Mouse (Mus musculus): ENCODE measurements around the gene Zdhhc16. TPM values are rescaled to one million over a fixed set of nuclear protein-coding genes. Genes with fewer than 3 reads are reported as not detected.

Zdhhc16 gene
- polyA plus RNA-seq (2016; fragmentation: Nextera tagmentation; extraction: Ambion mirVana), result 87.1 and 92.5 TPM in 2 replicates

DNA sequence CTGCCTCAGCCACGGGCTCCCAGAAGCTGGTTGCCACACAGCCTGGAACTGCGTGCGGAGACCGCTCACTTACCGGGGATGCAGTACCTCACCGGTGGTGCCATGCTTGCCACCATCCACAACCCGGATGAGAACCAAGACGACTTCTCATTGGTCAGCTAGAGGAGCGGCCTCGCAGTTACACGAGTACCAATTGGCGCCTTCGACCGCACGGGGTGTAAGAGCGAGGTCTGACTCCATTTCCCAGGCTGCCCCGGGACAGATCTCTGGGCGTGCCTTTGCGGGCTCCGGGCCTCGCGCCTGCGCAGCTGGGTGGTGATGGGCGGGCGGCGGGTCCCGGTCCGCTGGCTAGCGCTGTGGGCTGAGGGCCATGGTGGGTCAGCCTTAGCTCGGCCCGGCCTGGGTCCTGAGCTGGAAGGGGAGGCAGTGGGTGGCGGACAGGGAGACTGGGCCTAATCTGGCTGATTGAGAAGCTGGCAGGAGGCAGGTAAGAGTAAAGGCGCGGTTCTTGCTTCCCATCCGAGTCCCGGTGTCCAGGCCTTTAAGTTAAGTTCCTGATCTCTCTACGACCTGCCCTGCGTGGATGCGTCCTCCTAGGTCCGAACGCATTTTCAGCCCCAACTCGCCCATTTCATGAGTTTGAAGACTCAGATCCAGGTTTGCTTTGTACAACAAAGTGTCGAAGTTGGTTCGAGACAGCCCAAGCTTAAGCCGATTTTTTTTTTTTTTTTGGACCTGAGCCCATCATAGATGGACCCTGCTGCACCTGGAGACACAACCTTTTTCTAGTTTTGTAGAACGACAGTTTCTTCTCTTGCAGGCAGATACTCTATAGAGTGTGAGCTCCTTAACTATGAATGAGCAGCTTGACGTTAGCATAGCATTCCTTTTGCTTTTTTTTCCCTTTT lies at the start of gene Zdhhc16, which contains the start of gene Exosc1:
Gene Zdhhc16 (plus strand): TSS at position 302 of the 908 bp plus-strand sequence.
Gene Exosc1 (minus strand): TSS at position 245 of the 908 bp plus-strand sequence.
- H3K4me1 ChIP-seq (replicated peaks), result peaks cover 22% of the 10 kb centered on the region
- WGBS, result under 1% methylated on average over 47 of the region's 47 CpGs
- peak within 1 kb of the TSS; percentile 92 for H3K27ac ChIP-seq
- H3K9me3 ChIP-seq, result no peaks in the 10 kb centered on the region
- peak within 1 kb of the TSS; percentile 91 for H3K4me3 ChIP-seq
- H3K36me3 ChIP-seq, result peaks cover 51% of the 10 kb centered on the region
- no peaks in the 10 kb centered on the region for H3K27me3 ChIP-seq (ENCODE audit: insufficient read depth, poor library complexity, severe bottlenecking)
- DNase-seq (ENCODE audit: low spot score), result peak; percentile 98

DNA sequence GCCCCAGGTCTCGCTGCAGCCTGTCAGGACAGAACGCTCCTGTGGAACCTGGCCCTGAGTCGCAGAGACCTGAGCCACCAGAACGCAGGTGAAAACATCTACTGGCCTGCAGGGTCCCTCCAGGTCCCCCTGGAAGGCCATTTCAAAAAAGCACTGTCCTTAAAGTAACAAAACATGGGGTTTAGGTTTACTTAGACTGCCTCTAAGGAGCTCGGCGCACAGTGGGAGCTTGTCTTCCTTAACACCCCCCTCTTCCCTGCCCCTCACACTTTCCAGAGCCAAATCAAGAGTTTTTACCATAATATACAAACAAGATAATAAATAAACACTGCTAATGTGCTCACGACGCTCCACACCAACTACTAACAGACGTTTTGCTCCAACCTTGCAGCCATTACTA lies 49.4 kb upstream of the Zdhhc16 start:
- 91% methylated on average over 9 of the region's 9 CpGs for WGBS
- Histone ChIP-seq H3K36me3 (peaks cover 92% of the 10 kb centered on the region), H3K27me3 (ENCODE audit: insufficient read depth, poor library complexity, severe bottlenecking) (no peaks in the 10 kb centered on the region), H3K27ac (no peak overlapping the region), H3K9me3 (no peaks in the 10 kb centered on the region), H3K4me1 (replicated peaks) (no peaks in the 10 kb centered on the region), H3K4me3 (no peak overlapping the region)
- DNase-seq (ENCODE audit: low spot score), result no peak

DNA sequence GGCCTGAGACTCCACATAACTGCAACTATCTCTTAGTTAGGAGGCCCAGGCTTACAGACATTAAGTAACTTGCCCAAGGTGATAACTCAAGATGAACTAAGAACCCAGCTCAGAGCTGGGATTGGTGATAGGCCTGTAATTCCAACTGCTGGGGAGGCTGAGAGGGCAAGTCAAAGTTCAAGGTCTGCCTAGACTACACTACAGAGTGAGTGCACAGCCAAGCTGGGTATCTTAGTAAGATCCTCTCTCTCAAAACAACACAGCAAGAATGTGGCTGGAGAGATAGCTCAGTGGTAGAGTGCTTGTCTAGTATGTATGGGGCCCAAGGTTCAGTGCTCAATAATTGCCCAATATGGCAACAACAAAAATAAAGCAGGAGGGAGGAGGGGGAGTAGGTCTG lies 45.1 kb upstream of the Zdhhc16 start:
- Histone ChIP-seq H3K9me3 (no peaks in the 10 kb centered on the region), H3K27me3 (ENCODE audit: insufficient read depth, poor library complexity, severe bottlenecking) (no peaks in the 10 kb centered on the region), H3K36me3 (peaks cover 91% of the 10 kb centered on the region), H3K4me3 (no peak overlapping the region), H3K27ac (no peak overlapping the region), H3K4me1 (replicated peaks) (no peaks in the 10 kb centered on the region)
- no peak for DNase-seq (ENCODE audit: low spot score)

DNA sequence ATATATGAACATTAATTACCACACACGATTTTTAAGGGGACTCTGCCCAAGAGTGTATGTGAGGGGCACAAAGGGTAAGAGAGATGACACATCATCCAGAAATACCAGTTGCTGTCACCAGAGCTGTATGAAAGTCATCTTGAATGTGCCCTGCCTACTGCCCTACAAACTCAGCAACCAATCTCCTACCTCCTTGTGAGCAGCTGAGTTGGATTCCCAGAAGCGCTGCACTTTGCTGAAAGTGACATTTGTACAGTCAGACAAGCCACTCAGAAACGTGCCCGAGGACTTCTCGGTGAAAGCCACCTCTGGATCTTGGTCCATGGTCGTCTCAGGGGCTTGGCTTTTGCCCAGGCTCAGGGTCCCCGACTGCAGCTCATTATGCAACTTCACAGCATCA lies 38.3 kb upstream of the Zdhhc16 start:
- Histone ChIP-seq H3K27ac (no peak overlapping the region), H3K36me3 (peaks cover 29% of the 10 kb centered on the region), H3K9me3 (no peaks in the 10 kb centered on the region), H3K27me3 (ENCODE audit: insufficient read depth, poor library complexity, severe bottlenecking) (no peaks in the 10 kb centered on the region), H3K4me3 (peak overlapping the region; percentile 85), H3K4me1 (replicated peaks) (peaks cover 18% of the 10 kb centered on the region)
- no peak for DNase-seq (ENCODE audit: low spot score)
- 57% methylated on average over 7 of the region's 7 CpGs for WGBS

DNA sequence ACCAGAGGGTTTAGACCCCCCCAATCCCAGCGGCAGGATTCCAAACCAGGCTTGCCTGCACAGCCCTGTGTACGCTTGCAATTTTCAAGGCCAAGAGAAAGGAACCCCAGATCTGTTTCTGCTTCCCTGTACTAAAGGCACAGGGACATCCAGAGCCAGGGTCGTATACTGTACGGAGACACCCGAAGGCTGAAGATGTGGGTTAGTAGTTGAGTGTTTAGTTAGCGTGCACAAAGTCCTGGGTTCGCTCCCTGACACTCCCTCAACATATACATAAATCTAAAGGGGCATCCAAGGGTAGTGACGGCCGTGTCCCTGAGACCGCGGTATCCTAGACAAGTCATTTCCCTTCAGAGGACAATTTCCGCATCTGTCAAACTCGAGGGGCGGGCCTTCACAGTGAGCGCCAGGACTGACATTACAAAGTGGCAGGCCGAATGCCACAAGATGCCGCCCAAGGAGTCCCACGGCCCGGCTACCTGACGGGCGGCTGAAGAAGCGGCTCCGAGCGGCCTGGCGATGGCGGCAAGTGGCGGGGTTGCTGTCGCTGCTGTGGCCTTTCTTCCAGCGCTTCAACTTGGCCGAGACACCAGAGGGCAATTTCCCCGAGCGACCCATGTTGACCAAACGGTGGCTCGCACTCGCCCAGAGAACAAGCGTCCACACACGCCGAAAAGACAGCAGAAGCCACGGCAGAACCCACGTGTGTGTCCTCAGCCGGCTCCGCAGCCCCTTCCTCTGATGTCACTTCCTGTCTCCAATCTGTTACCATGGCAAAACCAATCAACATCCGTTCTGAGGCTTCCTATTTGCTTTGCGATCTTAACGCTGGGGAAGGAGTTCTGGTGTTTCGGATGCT lies 37.6 kb upstream of the Zdhhc16 start, which contains the start of gene Rrp12:
Gene Rrp12 (minus strand): TSS at position 714 of the 859 bp plus-strand sequence.
- peaks cover 21% of the 10 kb centered on the region for H3K36me3 ChIP-seq
- peak; percentile 83 for DNase-seq (ENCODE audit: low spot score)
- peaks cover 18% of the 10 kb centered on the region for H3K4me1 ChIP-seq (replicated peaks)
- H3K9me3 ChIP-seq, result no peaks in the 10 kb centered on the region
- H3K27ac ChIP-seq, result peak within 1 kb of the TSS; percentile 66
- H3K27me3 ChIP-seq (ENCODE audit: insufficient read depth, poor library complexity, severe bottlenecking), result no peaks in the 10 kb centered on the region
- WGBS, result 1% methylated on average over 46 of the region's 46 CpGs
- H3K4me3 ChIP-seq, result peak within 1 kb of the TSS; percentile 85

DNA sequence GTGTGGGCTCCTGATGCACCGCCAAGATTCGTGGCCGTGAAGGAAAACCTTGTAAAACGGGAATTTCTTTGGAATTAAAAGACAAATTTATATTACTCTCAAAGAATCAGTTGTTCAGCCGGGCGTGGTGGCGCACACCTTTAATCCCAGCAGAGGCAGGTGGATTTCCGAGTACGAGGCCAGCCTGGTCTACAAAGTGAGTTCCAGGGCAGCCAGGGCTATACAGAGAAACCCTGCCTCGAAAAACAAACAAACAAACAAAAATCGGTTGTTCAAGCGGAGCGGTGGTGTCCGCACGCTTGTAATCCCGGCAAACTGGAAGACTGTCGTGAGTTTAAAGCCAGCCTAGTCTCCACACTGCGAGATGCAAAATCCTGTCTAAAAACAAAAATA lies 37.0 kb upstream of the Zdhhc16 start:
- peak overlapping the region; percentile 85 for H3K4me3 ChIP-seq
- 20% methylated on average over 18 of the region's 18 CpGs for WGBS
- H3K27me3 ChIP-seq (ENCODE audit: insufficient read depth, poor library complexity, severe bottlenecking), result no peaks in the 10 kb centered on the region
- H3K9me3 ChIP-seq, result no peaks in the 10 kb centered on the region
- no peak for DNase-seq (ENCODE audit: low spot score)
- peaks cover 15% of the 10 kb centered on the region for H3K36me3 ChIP-seq
- H3K27ac ChIP-seq, result peak overlapping the region; percentile 66
- peaks cover 18% of the 10 kb centered on the region for H3K4me1 ChIP-seq (replicated peaks)

DNA sequence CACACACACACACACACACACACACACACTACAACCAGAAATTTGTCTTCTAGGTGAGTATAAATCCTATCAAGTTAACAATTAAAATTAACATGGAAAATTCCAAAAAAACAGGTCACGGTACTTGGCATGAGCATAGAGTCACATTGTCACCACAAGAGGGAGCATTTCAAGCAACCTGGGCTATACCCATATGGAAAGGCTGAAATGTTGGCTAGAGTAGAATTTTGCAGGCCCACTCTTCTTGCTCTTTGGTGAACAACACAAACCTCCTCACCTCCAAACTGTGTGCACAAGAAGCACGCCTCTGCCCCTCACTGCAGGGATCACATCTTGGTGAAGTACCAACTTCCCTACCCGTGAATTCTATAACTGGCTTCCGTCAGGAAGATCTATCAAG lies 34.4 kb upstream of the Zdhhc16 start:
- Histone ChIP-seq H3K36me3 (no peaks in the 10 kb centered on the region), H3K4me3 (no peak overlapping the region), H3K4me1 (replicated peaks) (peaks cover 18% of the 10 kb centered on the region), H3K9me3 (no peaks in the 10 kb centered on the region), H3K27me3 (ENCODE audit: insufficient read depth, poor library complexity, severe bottlenecking) (no peaks in the 10 kb centered on the region), H3K27ac (no peak overlapping the region)
- WGBS, result 48% methylated on average over 4 of the region's 4 CpGs
- peak; percentile 30 for DNase-seq (ENCODE audit: low spot score)

DNA sequence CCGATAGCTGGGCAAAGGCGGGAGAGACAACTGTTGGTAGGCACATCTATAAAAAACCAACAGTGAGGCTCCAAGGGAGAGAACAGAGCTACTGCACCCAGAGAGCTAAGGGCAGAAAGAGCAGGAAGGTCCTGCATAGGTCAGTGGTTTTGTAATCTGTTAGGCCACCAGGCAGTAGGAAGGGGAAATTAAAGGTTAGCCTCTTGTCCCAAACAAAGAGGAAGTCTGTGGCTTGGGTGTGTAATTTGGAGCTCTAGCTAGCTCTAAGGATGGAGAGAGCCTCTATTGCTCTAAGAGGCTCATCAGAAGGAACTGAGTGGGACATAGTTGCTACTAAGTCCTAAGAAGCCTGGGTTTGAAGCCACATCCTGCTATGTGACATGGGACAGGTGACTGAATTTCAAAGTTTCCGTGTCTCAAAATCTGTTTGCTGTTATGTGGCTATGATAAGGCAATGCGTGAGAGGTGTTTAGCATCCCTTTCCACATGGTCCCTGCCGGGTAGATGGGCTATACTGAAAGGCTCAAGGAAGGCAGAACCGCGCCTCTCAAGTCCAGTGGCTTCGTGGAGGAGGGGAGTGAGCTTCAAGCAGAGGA lies 32.7 kb upstream of the Zdhhc16 start:
- H3K27ac ChIP-seq, result no peak overlapping the region
- DNase-seq (ENCODE audit: low spot score), result no peak
- peaks cover 5% of the 10 kb centered on the region for H3K4me1 ChIP-seq (replicated peaks)
- WGBS, result 88% methylated on average over 8 of the region's 8 CpGs
- no peak overlapping the region for H3K4me3 ChIP-seq
- H3K9me3 ChIP-seq, result no peaks in the 10 kb centered on the region
- H3K36me3 ChIP-seq, result no peaks in the 10 kb centered on the region
- H3K27me3 ChIP-seq (ENCODE audit: insufficient read depth, poor library complexity, severe bottlenecking), result no peaks in the 10 kb centered on the region

DNA sequence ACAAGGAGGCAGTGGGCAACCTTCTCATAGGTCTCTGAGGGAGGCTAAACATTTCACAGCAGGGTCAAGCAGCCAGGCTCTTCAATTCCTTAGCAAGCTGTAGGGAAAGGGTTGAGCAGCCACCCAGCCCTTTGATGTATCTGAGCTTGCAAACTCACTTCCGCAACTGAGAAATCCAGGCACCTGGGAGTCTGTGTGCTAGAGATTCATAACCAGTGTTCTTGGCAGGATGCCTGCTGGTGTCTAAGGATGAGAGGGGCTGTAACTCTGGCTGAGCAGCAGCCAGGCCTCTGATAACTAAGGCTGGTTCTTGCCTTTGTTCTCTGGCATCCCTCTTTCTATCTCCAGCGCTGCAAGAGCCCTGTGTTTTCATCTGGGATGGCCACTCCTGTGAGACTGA lies 31.6 kb upstream of the Zdhhc16 start:
- WGBS, result 70% methylated on average over 2 of the region's 2 CpGs
- DNase-seq (ENCODE audit: low spot score), result no peak
- H3K27me3 ChIP-seq (ENCODE audit: insufficient read depth, poor library complexity, severe bottlenecking), result no peaks in the 10 kb centered on the region
- H3K27ac ChIP-seq, result no peak overlapping the region
- H3K36me3 ChIP-seq, result no peaks in the 10 kb centered on the region
- H3K4me3 ChIP-seq, result no peak overlapping the region
- no peaks in the 10 kb centered on the region for H3K4me1 ChIP-seq (replicated peaks)
- H3K9me3 ChIP-seq, result no peaks in the 10 kb centered on the region

DNA sequence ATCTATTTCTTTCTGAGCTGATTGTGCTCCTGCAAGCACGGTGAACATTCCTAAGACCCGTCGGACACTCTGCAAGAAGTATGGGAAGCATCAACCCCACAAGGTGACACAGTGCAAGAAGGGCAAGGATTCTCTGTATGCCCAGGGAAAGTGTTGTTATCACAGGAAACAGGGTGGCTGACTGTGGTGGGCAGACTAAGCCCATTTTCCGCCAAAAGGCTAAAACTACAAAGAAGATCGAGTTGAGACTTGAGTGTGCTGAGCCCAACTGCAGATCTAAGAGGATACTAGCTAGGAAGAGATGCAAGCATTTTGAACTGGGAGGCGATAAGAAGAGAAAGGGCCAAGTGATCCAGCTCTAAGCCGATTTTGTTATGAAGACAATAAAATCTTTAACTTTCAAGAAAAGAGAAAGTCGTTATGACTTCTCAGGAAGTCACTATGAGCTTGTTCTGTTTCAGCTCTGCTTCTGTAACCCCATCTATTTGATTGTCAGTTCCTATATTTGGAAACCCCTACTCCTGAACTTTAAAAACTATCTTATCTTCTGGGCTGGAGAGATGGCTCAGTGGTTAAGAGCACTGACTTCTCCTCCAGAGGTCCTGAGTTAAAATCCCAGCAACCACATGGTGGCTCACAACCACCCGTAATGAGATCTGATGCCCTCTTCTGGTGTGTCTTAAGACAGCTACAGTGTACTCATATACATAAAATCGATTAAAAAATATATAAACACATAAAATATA lies 30.3 kb upstream of the Zdhhc16 start:
- 89% methylated on average over 10 of the region's 10 CpGs for WGBS
- no peak for DNase-seq (ENCODE audit: low spot score)
- no peaks in the 10 kb centered on the region for H3K27me3 ChIP-seq (ENCODE audit: insufficient read depth, poor library complexity, severe bottlenecking)
- H3K4me1 ChIP-seq (replicated peaks), result no peaks in the 10 kb centered on the region
- H3K9me3 ChIP-seq, result no peaks in the 10 kb centered on the region
- no peak overlapping the region for H3K4me3 ChIP-seq
- H3K36me3 ChIP-seq, result no peaks in the 10 kb centered on the region
- H3K27ac ChIP-seq, result no peak overlapping the region

DNA sequence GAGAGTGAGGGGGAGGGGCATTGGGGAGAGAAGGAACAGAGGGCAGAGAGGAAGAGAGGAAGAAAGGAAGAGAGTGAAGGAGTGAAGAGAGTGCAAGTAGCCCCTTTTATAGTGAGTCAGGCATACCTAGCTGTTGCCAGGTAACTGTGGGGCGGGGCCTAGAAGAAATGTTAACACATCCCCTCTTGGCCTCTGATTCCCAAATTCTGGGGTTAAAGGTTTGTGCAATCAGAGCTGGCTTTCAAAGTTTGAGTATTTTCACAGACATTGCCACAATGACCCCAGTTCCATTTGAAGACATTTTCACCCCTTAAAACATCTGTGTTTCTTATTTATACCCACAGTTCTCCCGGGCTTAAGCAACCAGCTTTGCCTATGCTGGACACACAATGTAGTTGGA lies 28.0 kb upstream of the Zdhhc16 start:
- Histone ChIP-seq H3K4me3 (no peak overlapping the region), H3K36me3 (no peaks in the 10 kb centered on the region)
- 88% methylated on average over 2 of the region's 2 CpGs for WGBS

More for the DNA sequence above, 28.0 kb upstream of the Zdhhc16 start:
- H3K27me3 ChIP-seq (ENCODE audit: insufficient read depth, poor library complexity, severe bottlenecking), result no peaks in the 10 kb centered on the region
- no peak overlapping the region for H3K27ac ChIP-seq
- no peak for DNase-seq (ENCODE audit: low spot score)
- no peaks in the 10 kb centered on the region for H3K4me1 ChIP-seq (replicated peaks)
- no peaks in the 10 kb centered on the region for H3K9me3 ChIP-seq
